Mouse (Mus musculus) embryonic facial prominence, embryonic 10.5 days (tissue): ENCODE data around the gene Tbcc. TPM values are rescaled to one million over a fixed set of nuclear protein-coding genes. Genes with fewer than 3 reads are reported as not detected.
"Not testable (repeated sequence)": the region's sequence is repeated elsewhere in the genome, so short reads cannot be mapped to it uniquely, and the experiment has no call there.

Experiments
- DNase-seq: peaks from one replicate; pipeline ENCODE4 v3.0.0-alpha.2; 2017; ENCODE audit warnings: low spot score
- H3K27ac ChIP-seq: fragments of 300-500 bp; sonication (generic); replicated peaks from 2 replicates; pipeline ENCODE4 v1.5.1; 2016; ENCODE audit warnings: mild to moderate bottlenecking
- H3K27me3 ChIP-seq: fragments of 300-500 bp; sonication (generic); replicated peaks from 2 replicates; pipeline ENCODE4 v1.6.1; 2016; ENCODE audit warnings: low read depth, mild to moderate bottlenecking; ENCODE audit not compliant: poor library complexity, severe bottlenecking
- H3K36me3 ChIP-seq: fragments of 300-500 bp; sonication (generic); replicated peaks from 2 replicates; pipeline ENCODE4 v1.6.1; 2016; ENCODE audit warnings: mild to moderate bottlenecking, moderate library complexity
- H3K4me1 ChIP-seq: fragments of 300-500 bp; sonication (generic); 2 replicates; pipeline ENCODE4 v1.6.1; 2016
- H3K4me3 ChIP-seq: fragments of 300-500 bp; sonication (generic); 2 replicates; pipeline ENCODE4 v1.5.1; 2016; ENCODE audit warnings: mild to moderate bottlenecking, moderate library complexity
- H3K9me3 ChIP-seq: fragments of 300-500 bp; sonication (generic); 2 replicates; pipeline ENCODE4 v1.6.1; 2016; ENCODE audit warnings: mild to moderate bottlenecking
- WGBS: fragments of 180-500 bp; shearing (Covaris S2); methylation state at CpG from one replicate; pipeline ENCODE4 v1.1.7; 2016; 5-methylcytosine and 5-hydroxymethylcytosine counted together
- polyA plus RNA-seq: library from polyadenylated mRNA; unstranded; fragments of >200 nt; fragmentation: Nextera tagmentation; extraction: Ambion mirVana; gene quantifications from 2 replicates; pipeline ENCODE4 v1.2.1, GENCODE M21; 2016

The Tbcc gene
- polyA plus RNA-seq: 52.9 and 57.9 TPM in 2 replicates

DNA sequence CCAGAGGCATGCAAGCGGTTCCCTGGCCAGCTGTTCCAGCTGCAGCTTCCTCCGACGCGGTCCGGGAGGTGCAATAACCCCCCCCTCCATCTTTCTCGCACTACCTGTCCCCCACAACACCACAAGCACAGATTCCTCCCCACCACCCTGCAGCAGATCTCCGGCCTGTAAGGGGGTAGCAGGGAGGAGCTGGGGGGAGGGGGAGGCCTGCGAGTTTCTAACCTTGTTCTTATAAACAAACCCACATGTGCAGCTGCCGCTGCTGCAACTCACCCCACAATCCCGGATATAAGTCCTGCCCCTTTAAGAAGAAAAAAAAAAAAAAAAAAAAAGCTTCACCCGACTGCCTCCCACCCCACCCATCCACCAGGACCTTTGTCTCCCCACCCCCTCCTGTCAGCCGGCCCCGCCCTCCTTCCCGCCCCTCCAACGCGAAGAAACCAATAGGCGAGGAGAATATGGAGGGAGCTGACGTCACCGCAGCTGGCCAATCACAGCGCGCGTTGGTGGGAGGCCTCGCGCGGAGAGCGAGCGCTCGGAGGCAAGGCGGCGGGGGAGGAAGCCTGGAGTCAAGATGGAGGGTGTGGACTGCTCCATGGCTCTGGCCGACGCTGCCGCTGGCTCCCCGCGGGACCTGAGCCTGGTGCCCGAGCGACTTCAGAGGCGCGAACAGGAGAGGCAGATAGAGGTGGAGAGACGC lies at the start of gene Tbcc:
Gene Tbcc (plus strand): TSS at position 569 of the 700 bp plus-strand sequence.
- H3K36me3 ChIP-seq: peaks cover 22% of the 10 kb centered on the region
- peaks cover 47% of the 10 kb centered on the region for H3K4me1 ChIP-seq
- peak; percentile 99 for DNase-seq
- H3K27ac ChIP-seq: peak within 1 kb of the TSS; percentile 95
- H3K9me3 ChIP-seq: no peaks in the 10 kb centered on the region
- H3K4me3 ChIP-seq: peak within 1 kb of the TSS; percentile 97
- H3K27me3 ChIP-seq: no peaks in the 10 kb centered on the region
- WGBS: under 1% methylated on average over 40 of the region's 40 CpGs

DNA sequence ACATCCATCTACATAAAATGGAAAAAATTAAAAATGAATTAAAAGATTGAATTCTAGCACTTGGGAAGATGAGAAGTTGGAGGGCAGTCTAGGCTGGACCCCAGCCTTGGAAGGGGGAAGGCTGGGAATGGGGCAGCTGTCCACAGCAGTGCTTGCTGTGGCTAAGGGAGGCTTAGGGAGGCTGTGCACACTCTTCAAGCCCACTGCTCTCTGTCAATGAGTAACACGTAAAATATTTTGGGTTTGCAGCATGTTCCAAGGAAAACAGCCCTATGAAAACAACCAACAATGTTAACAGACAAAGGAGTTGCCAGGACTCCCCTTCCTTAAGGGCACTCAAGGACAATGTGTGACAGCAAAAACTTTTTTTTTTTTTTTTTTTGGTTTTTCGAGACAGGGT lies 47.5 kb upstream of the Tbcc start:
- no peaks in the 10 kb centered on the region for H3K4me1 ChIP-seq
- H3K27ac ChIP-seq: no peak overlapping the region
- no peak for DNase-seq
- 89% methylated on average over 2 of the region's 2 CpGs for WGBS
- 0 out of 2 replicates have a peak, but pooled peaks cover 5% of the 10 kb centered on the region for H3K36me3 ChIP-seq
- H3K4me3 ChIP-seq: no peak overlapping the region
- H3K27me3 ChIP-seq: no peaks in the 10 kb centered on the region
- no peaks in the 10 kb centered on the region for H3K9me3 ChIP-seq

DNA sequence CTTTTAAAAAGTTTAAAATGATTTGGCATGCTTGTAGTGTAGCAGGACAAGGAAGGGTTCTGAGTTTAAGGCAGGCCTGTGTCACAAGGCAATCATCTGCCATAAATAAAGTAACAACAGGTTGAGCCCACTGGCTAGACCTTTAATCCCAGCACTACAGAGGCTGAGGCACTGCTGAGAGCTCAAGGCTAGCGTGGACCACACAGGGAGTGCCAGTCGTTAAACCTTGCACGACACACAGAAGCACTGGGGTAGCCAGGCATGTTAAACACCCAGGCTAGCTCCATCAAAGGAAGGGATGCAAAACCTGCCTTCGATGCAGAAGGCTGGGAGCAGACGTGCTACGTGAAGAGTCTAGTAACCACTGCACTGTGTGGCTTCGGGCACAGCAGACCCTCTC lies 46.8 kb upstream of the Tbcc start:
- DNase-seq: no peak
- no peaks in the 10 kb centered on the region for H3K27me3 ChIP-seq
- no peaks in the 10 kb centered on the region for H3K9me3 ChIP-seq
- 0 out of 2 replicates have a peak, but pooled peaks cover 5% of the 10 kb centered on the region for H3K36me3 ChIP-seq
- H3K4me3 ChIP-seq: no peak overlapping the region
- 85% methylated on average over 7 of the region's 7 CpGs for WGBS
- H3K4me1 ChIP-seq: 0 out of 2 replicates have a peak, but pooled peaks cover 3% of the 10 kb centered on the region
- H3K27ac ChIP-seq: no peak overlapping the region

DNA sequence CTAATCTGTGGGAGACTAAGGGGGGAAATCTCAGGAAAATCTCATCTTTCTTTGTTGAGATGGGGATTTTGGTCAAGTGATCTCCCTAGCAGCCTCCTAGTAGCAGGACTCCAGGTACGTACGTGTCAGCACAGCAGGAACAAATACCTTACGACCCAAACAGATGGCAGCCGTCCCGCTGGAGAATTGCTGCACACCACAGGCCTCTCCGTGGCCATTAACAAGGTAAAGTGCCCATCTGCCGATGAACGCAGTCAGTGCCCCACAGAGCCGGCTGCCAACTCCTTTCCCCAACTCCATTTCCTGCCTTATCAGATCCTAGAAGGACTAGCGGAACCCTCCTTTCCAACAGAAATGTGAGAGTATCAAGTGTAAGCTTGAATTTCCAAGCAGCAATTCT lies 45.7 kb upstream of the Tbcc start:
- Histone ChIP-seq H3K9me3 (no peaks in the 10 kb centered on the region), H3K27me3 (no peaks in the 10 kb centered on the region), H3K27ac (no peak overlapping the region), H3K4me3 (no peak overlapping the region), H3K4me1 (0 out of 2 replicates have a peak, but pooled peaks cover 7% of the 10 kb centered on the region), H3K36me3 (0 out of 2 replicates have a peak, but pooled peaks cover 2% of the 10 kb centered on the region)
- DNase-seq: no peak
- 79% methylated on average over 10 of the region's 10 CpGs for WGBS

DNA sequence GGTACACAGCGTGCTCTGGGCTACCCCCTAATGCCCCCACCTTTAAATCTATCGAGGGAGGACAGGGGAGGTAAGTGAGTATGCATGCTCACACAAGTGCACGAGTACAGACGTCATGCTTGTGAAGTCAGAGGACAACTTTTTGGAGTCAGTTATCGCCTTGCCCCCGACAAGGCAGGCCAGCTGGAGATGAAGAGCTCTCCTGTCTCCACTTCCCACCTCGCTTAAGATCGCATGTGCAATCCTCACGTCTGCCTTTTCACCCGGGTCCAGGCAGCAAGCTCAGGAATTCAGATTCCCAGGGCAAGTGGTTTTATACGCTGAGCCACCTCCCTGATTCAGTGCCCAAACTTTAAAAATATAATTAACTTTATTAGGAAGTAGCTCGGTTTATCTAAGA lies 45.2 kb upstream of the Tbcc start:
- Histone ChIP-seq H3K4me3 (no peak overlapping the region), H3K4me1 (0 out of 2 replicates have a peak, but pooled peaks cover 7% of the 10 kb centered on the region), H3K9me3 (no peaks in the 10 kb centered on the region), H3K27me3 (no peaks in the 10 kb centered on the region), H3K27ac (no peak overlapping the region), H3K36me3 (no peaks in the 10 kb centered on the region)
- no peak for DNase-seq
- 85% methylated on average over 12 of the region's 12 CpGs for WGBS

DNA sequence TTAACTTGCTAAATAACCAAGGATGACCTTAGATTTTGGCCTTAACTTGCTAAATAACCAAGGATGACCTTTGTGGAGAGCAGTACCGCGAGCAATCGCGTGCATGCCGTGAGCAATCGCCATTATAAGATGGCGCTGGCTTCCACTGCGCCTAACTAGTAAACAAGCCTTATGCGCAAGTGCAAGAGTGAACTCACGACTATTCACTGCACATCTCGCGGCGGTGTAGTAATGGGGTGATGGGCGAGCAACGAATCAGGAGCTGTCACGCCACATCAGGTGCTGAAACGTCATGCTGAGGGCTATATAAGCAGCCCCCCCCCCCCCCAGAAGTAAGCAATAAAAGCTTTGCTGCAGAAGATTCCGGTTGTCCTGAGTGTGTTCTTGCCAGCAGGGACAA lies 43.9 kb upstream of the Tbcc start:
- 95% methylated on average over 18 of the region's 18 CpGs for WGBS

DNA sequence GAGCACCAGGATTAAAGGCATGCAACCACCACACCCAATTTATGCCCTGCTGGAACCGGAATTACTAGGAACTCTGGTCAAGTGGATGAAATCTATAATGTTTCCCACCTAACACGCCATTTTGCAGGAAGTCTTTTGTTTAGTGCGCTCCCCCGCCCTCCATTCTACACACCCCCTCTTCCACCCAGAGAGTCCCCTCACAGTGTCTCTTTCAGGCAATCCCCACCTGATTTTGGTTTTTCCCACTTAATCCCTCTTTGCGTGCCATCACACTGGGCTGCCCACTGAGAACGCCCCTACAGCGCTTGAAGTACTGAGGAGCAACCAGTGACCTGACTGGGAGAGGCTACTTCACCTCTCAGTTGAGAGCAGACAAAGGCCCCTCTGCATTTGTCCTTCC lies 43.3 kb upstream of the Tbcc start:
- Histone ChIP-seq H3K4me1 (0 out of 2 replicates have a peak, but pooled peaks cover 7% of the 10 kb centered on the region), H3K27me3 (no peaks in the 10 kb centered on the region), H3K27ac (no peak overlapping the region), H3K4me3 (no peak overlapping the region), H3K9me3 (no peaks in the 10 kb centered on the region), H3K36me3 (no peaks in the 10 kb centered on the region)
- 91% methylated on average over 7 of the region's 7 CpGs for WGBS
- DNase-seq: no peak

More for the DNA sequence above, 43.9 kb upstream of the Tbcc start:
- H3K27me3 ChIP-seq, H3K27ac ChIP-seq, H3K4me3 ChIP-seq, H3K9me3 ChIP-seq, H3K4me1 ChIP-seq, DNase-seq, H3K36me3 ChIP-seq: not testable (repeated sequence)

DNA sequence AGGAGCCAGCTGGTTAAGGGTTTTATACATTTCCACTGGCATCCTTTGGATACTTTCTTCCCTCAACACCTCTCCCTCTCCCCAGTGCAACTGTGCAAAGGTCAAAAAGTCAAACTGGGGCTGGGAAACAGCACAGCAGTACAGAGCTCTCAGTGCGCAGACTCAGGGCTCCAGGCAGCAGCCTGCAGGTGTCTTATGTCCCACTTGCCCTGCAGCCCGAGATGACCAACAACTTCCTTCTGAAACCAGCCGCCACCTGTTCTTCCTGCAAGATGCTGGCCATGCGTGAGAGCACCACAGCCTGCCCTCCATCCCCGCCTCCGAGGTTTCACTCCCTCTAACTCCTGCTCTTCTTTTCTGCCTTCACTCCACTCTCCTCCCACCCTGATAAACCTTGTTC lies 37.8 kb upstream of the Tbcc start:
- peak overlapping the region; percentile 59 for H3K27ac ChIP-seq
- peak; percentile 58 for DNase-seq
- 46% methylated on average over 6 of the region's 6 CpGs for WGBS
- peaks cover 34% of the 10 kb centered on the region for H3K4me1 ChIP-seq
- no peaks in the 10 kb centered on the region for H3K27me3 ChIP-seq
- H3K4me3 ChIP-seq: peak overlapping the region; percentile 25; the same call in 1 of the 2 replicates
- H3K9me3 ChIP-seq: no peaks in the 10 kb centered on the region
- peaks cover 5% of the 10 kb centered on the region; the same call in 1 of the 2 replicates for H3K36me3 ChIP-seq

DNA sequence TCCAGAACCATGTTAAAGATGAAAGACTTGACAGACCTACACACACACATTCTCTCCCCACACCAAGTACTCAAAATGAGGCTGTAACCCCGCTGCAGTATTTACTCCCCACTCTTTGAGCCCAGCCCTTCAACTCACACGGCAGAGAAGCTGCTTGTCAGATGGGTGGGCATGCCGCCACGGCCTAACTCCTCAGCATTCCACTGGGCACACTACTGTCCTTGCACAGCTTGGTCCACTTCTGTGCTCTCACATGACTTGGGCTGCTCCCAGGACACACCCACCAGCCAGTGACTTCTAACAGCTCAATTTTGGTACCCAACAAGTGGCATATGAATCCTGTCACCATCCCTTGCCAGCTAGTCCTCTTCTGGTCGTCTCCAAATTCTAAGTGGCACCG lies 37.2 kb upstream of the Tbcc start:
- no peak overlapping the region for H3K4me3 ChIP-seq
- H3K27me3 ChIP-seq: no peaks in the 10 kb centered on the region
- WGBS: 73% methylated on average over 6 of the region's 6 CpGs
- DNase-seq: no peak
- H3K4me1 ChIP-seq: peaks cover 34% of the 10 kb centered on the region
- H3K36me3 ChIP-seq: peaks cover 5% of the 10 kb centered on the region; the same call in 1 of the 2 replicates
- H3K27ac ChIP-seq: no peak overlapping the region; the same call in 1 of the 2 replicates
- H3K9me3 ChIP-seq: no peaks in the 10 kb centered on the region

DNA sequence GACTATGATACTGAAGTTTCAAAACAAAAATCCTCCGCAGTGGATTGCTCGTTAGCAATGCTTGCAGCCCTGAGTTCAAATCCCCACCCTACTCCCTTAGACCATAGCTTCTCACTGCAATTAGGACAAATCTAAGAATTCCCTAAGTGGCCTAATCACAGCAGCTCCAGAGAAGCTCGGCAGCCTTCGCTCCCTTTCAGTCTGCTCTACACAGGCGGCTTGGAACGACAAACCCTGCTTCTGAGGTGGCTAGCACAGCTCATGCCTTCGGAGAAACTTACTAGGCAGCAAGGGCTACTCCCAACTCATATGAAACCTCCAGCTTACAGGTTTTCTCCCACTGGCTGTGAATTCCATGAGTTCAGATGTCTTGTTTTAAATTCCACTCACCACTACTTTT lies 36.4 kb upstream of the Tbcc start:
- Histone ChIP-seq H3K27ac (no peak overlapping the region), H3K9me3 (no peaks in the 10 kb centered on the region), H3K36me3 (peaks cover 5% of the 10 kb centered on the region; the same call in 1 of the 2 replicates), H3K4me3 (no peak overlapping the region), H3K4me1 (peaks cover 32% of the 10 kb centered on the region), H3K27me3 (no peaks in the 10 kb centered on the region)
- no peak for DNase-seq
- 87% methylated on average over 7 of the region's 7 CpGs for WGBS

DNA sequence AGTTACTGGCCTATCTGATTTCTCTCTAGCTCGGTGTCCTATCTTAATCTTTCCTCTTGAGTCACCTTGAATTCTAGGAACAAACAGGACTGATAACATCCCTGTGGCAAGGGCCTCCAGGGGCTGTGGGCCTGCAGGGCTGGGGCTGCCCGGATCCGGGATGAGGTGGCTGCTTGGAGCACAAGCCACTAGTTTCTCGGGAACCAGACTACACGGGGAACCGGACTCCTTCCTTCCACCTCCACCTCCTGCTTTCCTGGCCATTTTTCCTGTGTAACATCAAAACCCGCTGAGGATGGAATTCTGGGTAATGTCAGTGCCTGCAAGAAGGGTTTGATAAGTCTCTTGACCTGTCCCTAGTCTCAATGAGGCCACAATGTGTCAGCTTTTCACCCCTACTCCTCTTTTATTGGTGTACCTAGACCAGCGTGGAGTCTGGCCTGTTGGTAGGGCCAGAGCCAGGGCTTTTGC lies 35.8 kb upstream of the Tbcc start:
- H3K27me3 ChIP-seq: no peaks in the 10 kb centered on the region
- peak overlapping the region; percentile 96; the same call in 1 of the 2 replicates for H3K4me3 ChIP-seq
- H3K27ac ChIP-seq: peak overlapping the region; percentile 60
- no peaks in the 10 kb centered on the region for H3K9me3 ChIP-seq
- H3K36me3 ChIP-seq: peaks cover 5% of the 10 kb centered on the region; the same call in 1 of the 2 replicates
- DNase-seq: no peak
- WGBS: 84% methylated on average over 8 of the region's 8 CpGs
- H3K4me1 ChIP-seq: peaks cover 37% of the 10 kb centered on the region

DNA sequence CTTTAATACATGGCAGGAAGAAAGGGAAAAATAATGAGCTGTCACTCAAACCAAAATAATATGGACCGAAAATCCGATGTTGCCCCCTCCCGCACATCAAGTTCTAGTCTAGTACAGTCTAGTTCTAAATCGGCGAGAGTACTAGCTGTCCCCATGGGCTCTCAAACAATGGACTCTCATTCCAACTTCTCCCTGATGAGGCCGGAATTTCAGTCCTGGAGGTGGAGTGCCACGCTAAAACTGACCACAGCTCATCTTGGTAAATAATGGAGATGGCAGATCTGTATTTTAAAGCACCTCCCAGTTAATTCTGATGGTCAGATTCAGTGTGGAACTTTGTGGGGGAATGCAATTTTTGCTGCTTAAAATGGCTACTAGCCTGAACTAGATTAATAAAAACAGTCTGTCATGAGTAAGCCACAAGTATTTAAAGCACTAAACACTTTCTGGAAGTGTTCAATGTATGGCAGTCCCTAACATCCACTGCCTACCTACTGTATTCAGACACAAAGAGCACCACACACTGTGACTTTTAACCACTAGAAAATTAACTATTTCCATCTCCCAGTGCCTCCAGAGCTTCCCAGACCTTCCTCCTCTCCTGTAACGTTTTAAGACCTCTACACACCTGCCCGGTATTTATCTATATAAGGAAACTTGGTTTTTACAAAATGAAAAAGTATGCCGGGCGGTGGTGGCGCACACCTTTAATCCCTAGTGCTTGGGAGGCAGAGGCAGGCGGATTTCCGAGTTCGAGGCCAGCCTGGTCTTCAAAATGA lies 35.0 kb upstream of the Tbcc start:
- peak; percentile 39 for DNase-seq
- 77% methylated on average over 15 of the region's 15 CpGs for WGBS
- Histone ChIP-seq H3K27me3 (no peaks in the 10 kb centered on the region), H3K36me3 (peaks cover 5% of the 10 kb centered on the region; the same call in 1 of the 2 replicates), H3K4me1 (peaks cover 39% of the 10 kb centered on the region), H3K4me3 (peak overlapping the region; percentile 96), H3K27ac (peak overlapping the region; percentile 100), H3K9me3 (no peaks in the 10 kb centered on the region)
